Mouse (Mus musculus): ENCODE measurements at regions not wholly inside any gene's neighbourhood (a gene's known extent, or its start where the extent isn't known, plus 50 kb on each side); places are given as distances from the start of the nearest gene placed in this dataset.

DNA sequence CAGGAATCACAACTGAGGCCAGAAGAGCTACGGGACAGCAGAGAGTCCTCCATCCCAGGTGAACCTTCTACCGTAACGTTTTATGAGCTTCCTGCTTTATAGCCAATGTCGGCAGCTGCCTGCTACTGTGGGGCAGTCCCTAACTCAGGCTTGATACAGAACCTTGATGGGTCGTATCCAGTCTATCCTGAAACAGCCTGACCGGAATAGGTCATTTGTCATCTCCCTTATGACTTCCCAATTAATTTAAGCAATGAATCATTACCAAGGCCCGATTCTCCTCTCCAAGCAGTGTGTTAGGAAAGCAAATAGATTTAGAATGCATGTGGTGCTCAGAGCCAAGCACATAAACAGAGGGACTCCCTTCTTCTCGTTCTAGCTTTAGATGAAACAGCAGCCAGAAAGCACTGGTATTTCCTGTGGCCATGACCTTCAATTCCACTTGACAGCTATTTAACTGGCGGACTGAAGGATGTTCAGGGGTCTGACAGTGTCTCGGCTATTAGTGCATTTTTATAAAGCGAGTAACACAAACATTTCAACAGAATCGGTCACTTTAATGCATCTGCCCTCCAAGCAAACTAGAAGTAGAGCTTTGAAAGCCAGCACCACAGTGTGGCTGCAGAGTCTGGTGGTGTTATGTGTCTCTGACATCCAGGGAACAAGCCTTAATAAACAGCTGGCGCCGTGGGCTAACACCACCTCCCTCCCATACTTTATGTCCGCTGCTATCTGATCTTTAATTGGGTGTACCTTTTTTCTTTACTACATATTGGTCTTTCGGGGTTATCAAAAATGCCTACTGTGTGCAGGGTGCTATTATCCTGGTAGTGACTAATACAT is 165.4 kb downstream of the Barhl2 start:
- no peaks in the 10 kb centered on the region for H3K27me3 ChIP-seq (ENCODE audit: insufficient read depth, low read length)
- H3K4me3 ChIP-seq (ENCODE audit: low read depth, low read length), result no peak overlapping the region
- no peak overlapping the region for H3K9ac ChIP-seq
- H3K9me3 ChIP-seq (ENCODE audit: low read depth, low read length), result no peaks in the 10 kb centered on the region
- ATAC-seq (ENCODE audit: insufficient read depth), result peak; percentile 79; the same call in 1 of the 2 replicates
- no peak overlapping the region for H3K4me2 ChIP-seq
- H3K36me3 ChIP-seq (ENCODE audit: insufficient read depth), result no peaks in the 10 kb centered on the region
- no peak for TF ChIP-seq CTCF (IDR thresholded peaks at IDR 0.05; ENCODE audit: low read depth)
- H3K27ac ChIP-seq (ENCODE audit: low read depth), result no peak overlapping the region
- 35% methylated on average over 16 of the region's 16 CpGs for WGBS
- H3K4me1 ChIP-seq (ENCODE audit: insufficient read depth), result 0 out of 2 replicates have a peak, but pooled peaks cover 7% of the 10 kb centered on the region
- peak; percentile 67 for DNase-seq

DNA sequence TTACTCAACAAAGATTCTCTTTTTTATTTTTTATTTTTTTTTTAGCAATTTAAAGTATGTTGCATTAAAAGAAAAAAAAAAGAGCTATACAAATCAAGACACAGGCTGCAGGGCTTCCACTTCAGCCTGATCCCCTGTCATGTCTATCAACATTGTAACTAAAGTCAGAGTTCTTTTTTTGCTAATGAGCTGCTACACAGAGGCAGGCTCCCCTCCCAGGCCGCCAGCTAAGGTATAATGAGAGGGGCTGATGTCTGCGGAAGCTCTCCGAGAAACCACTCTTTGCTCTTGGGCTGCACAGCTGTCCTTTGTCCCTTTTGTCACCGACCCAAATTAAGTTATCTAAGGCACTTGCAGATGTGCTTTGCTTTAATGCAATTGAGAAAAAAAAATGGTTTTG is 172.8 kb downstream of the Barhl2 start:
- Histone ChIP-seq H3K36me3 (ENCODE audit: insufficient read depth) (no peaks in the 10 kb centered on the region), H3K9me3 (ENCODE audit: low read depth, low read length) (no peaks in the 10 kb centered on the region), H3K4me1 (ENCODE audit: insufficient read depth) (0 out of 2 replicates have a peak, but pooled peaks cover 6% of the 10 kb centered on the region), H3K4me2 (peak overlapping the region; percentile 40), H3K27me3 (ENCODE audit: insufficient read depth, low read length) (no peaks in the 10 kb centered on the region), H3K27ac (ENCODE audit: low read depth) (no peak overlapping the region; the same call in 1 of the 2 replicates), H3K9ac (no peak overlapping the region), H3K4me3 (ENCODE audit: low read depth, low read length) (no peak overlapping the region)
- 6% methylated on average over 4 of the region's 4 CpGs for WGBS
- ATAC-seq (ENCODE audit: insufficient read depth) (peak; percentile 56; the same call in 1 of the 2 replicates), DNase-seq (peak; percentile 42)
- TF ChIP-seq CTCF (IDR thresholded peaks at IDR 0.05; ENCODE audit: low read depth), result no peak

DNA sequence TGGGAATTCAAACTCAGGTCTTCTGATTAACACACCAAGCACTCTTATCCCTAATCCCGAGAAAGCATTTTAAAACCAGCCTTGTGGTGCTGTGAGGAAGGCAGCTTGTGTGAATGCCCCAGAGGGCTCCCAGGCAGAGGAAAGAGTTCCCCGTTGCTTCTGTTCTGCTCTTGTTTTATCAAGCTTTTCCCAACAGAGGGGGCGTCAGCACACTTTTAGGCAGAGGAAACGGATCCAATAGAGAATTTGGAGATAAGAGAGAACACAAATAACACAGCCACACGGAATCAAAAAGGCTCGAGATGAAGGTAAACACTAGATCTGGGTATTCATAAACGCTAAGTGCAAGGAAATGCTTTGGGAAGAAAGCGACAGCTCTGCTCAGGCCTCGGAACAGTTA is 173.2 kb downstream of the Barhl2 start:
- 10% methylated on average over 9 of the region's 9 CpGs for WGBS
- peak; percentile 23; the same call in 1 of the 2 replicates for TF ChIP-seq CTCF (IDR thresholded peaks at IDR 0.05; ENCODE audit: low read depth)
- ATAC-seq (ENCODE audit: insufficient read depth) (no peak), DNase-seq (peak; percentile 57)
- Histone ChIP-seq H3K4me1 (ENCODE audit: insufficient read depth) (0 out of 2 replicates have a peak, but pooled peaks cover 6% of the 10 kb centered on the region), H3K27ac (ENCODE audit: low read depth) (no peak overlapping the region; the same call in 1 of the 2 replicates), H3K27me3 (ENCODE audit: insufficient read depth, low read length) (no peaks in the 10 kb centered on the region), H3K4me2 (peak overlapping the region; percentile 40), H3K36me3 (ENCODE audit: insufficient read depth) (no peaks in the 10 kb centered on the region), H3K9me3 (ENCODE audit: low read depth, low read length) (no peaks in the 10 kb centered on the region), H3K4me3 (ENCODE audit: low read depth, low read length) (no peak overlapping the region), H3K9ac (no peak overlapping the region)

DNA sequence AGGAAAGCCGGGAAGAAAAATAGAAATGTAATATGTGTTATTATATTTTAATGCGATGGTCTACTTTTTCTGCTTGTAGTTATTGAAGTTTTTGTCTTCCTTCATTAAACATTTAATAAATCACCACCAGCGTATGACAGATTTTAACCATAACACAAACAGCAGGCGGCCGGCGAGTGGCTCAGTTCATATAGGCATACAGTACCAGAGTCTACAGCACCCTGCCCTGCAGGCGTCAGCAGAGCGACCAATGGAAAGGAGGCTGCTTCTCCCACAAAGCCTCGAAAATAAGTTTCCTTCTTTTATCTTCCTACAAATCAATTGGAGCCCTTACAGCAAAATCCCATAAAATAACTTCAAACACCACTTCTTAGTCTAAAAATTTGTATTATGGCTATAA is 175.3 kb downstream of the Barhl2 start:
- Histone ChIP-seq H3K36me3 (ENCODE audit: insufficient read depth) (no peaks in the 10 kb centered on the region), H3K27ac (ENCODE audit: low read depth) (no peak overlapping the region), H3K4me2 (peak overlapping the region; percentile 5; the same call in 1 of the 2 replicates), H3K4me3 (ENCODE audit: low read depth, low read length) (no peak overlapping the region), H3K9ac (no peak overlapping the region), H3K27me3 (ENCODE audit: insufficient read depth, low read length) (no peaks in the 10 kb centered on the region), H3K4me1 (ENCODE audit: insufficient read depth) (0 out of 2 replicates have a peak, but pooled peaks cover 6% of the 10 kb centered on the region), H3K9me3 (ENCODE audit: low read depth, low read length) (no peaks in the 10 kb centered on the region)
- TF ChIP-seq CTCF (IDR thresholded peaks at IDR 0.05; ENCODE audit: low read depth), result no peak
- DNase-seq, result peak; percentile 54
- ATAC-seq (ENCODE audit: insufficient read depth), result peak; percentile 75; the same call in 1 of the 2 replicates
- WGBS, result 38% methylated on average over 9 of the region's 9 CpGs

DNA sequence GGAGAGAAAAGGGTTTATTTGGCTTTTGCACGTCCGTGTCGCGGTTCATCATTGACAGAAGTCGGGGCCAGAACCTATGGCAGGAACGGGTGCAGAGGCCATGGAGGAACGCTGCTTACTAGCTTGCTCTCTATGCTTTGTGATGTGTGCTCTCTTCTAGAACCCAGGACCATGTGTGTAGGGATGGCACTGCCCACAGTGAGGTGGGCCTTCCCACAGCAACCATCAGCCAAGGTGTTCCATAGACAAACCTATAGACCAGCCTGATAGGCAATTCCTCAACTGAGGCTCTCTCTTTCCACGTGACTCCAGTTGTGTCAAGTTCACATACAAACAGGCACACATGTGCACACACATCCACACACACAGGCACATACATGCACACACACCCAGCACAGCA is 180.2 kb downstream of the Barhl2 start:
- Histone ChIP-seq H3K9me3 (ENCODE audit: low read depth, low read length) (no peaks in the 10 kb centered on the region), H3K36me3 (ENCODE audit: insufficient read depth) (no peaks in the 10 kb centered on the region), H3K9ac (no peak overlapping the region), H3K4me3 (ENCODE audit: low read depth, low read length) (no peak overlapping the region), H3K4me1 (ENCODE audit: insufficient read depth) (no peaks in the 10 kb centered on the region), H3K4me2 (no peak overlapping the region), H3K27ac (ENCODE audit: low read depth) (no peak overlapping the region), H3K27me3 (ENCODE audit: insufficient read depth, low read length) (no peaks in the 10 kb centered on the region)
- 80% methylated on average over 8 of the region's 8 CpGs for WGBS
- ATAC-seq (ENCODE audit: insufficient read depth) (no peak), DNase-seq (no peak)
- TF ChIP-seq CTCF (IDR thresholded peaks at IDR 0.05; ENCODE audit: low read depth), result no peak

DNA sequence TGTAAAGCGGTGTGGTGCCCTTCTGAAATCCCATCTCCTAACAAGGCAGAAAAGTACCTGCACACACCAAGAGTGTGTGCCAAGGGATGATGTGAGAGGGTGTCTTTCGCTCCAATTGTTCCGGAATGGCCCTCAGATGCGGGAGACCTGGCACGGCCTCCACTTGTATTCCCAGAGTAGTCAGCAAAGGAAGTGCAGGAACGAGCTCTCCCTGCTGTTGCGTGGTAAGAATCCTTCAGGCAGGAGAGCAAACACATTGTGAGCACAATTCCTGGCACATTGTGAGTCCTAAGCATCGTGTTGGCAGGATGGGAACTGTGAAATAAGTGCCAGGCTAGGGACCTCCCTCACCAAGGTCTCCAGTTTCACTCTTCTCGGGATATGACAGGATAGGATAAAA is 180.7 kb downstream of the Barhl2 start:
- ATAC-seq (ENCODE audit: insufficient read depth) (no peak), DNase-seq (no peak)
- TF ChIP-seq CTCF (IDR thresholded peaks at IDR 0.05; ENCODE audit: low read depth), result no peak
- Histone ChIP-seq H3K36me3 (ENCODE audit: insufficient read depth) (no peaks in the 10 kb centered on the region), H3K9ac (no peak overlapping the region), H3K4me1 (ENCODE audit: insufficient read depth) (no peaks in the 10 kb centered on the region), H3K4me2 (no peak overlapping the region), H3K4me3 (ENCODE audit: low read depth, low read length) (no peak overlapping the region), H3K9me3 (ENCODE audit: low read depth, low read length) (no peaks in the 10 kb centered on the region), H3K27ac (ENCODE audit: low read depth) (no peak overlapping the region), H3K27me3 (ENCODE audit: insufficient read depth, low read length) (no peaks in the 10 kb centered on the region)
- WGBS, result 65% methylated on average over 9 of the region's 9 CpGs

DNA sequence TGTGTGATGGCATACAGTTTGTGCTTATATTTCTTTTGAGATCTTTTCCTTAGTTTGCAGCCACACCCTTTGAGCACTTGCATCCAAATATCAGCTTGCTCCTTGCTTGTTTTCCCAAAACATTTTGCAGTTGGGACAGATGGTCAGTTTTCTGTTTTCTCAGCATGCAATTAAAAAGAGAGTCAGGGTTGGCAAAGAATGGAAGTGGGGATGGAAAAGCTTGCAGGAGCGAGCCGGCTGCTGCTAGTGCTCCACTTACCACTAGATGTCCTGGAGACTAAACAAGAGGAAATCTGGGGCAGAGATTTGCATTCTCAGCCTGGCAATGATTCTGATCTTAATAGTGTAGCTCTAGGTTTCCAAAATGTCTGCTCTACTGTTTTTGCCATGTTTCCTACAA is 181.8 kb downstream of the Barhl2 start:
- H3K4me1 ChIP-seq (ENCODE audit: insufficient read depth), result no peaks in the 10 kb centered on the region
- H3K4me2 ChIP-seq, result no peak overlapping the region
- H3K27ac ChIP-seq (ENCODE audit: low read depth), result no peak overlapping the region
- H3K9ac ChIP-seq, result no peak overlapping the region
- no peak overlapping the region for H3K4me3 ChIP-seq (ENCODE audit: low read depth, low read length)
- DNase-seq, result peak; percentile 64
- H3K9me3 ChIP-seq (ENCODE audit: low read depth, low read length), result no peaks in the 10 kb centered on the region
- ATAC-seq (ENCODE audit: insufficient read depth), result no peak
- H3K36me3 ChIP-seq (ENCODE audit: insufficient read depth), result no peaks in the 10 kb centered on the region
- peak; percentile 44 for TF ChIP-seq CTCF (IDR thresholded peaks at IDR 0.05; ENCODE audit: low read depth)
- no peaks in the 10 kb centered on the region for H3K27me3 ChIP-seq (ENCODE audit: insufficient read depth, low read length)
- 9% methylated on average over 2 of the region's 2 CpGs for WGBS

Measured in lung, embryonic 14.5 days (tissue).